Mouse (Mus musculus) gastrocnemius, adult 2 months (tissue): Measurements from ENCODE around the gene Csrp3. TPM values are rescaled to one million over a fixed set of nuclear protein-coding genes. Genes with fewer than 3 reads are reported as not detected.

Experiments used
- DNase-seq: peaks from one replicate; pipeline ENCODE4 v3.0.0; 2022
- H3K27ac ChIP-seq: fragments of 200-600 bp; 2 replicates; pipeline ENCODE4 v1.8.1; 2022; ENCODE audit warnings: mild to moderate bottlenecking
- H3K4me3 ChIP-seq: fragments of 200-600 bp; 2 replicates; pipeline ENCODE4 v1.8.1; 2022; ENCODE audit warnings: mild to moderate bottlenecking, moderate library complexity
- CTCF ChIP-seq: fragments of 200-600 bp; IDR thresholded peaks from 2 replicates; pipeline ENCODE4 v1.8.1; 2022; ENCODE audit warnings: antibody characterized with exemption, mild to moderate bottlenecking, moderate library complexity
- intact Hi-C: fragments of 180-260 bp; cut with DNase I; formaldehyde crosslinking; loops from one replicate; pipeline ENCODE4 v1.15.1; 2025
- long read RNA-seq, 2 experiments: library from polyadenylated mRNA; stranded (forward); transcript quantifications; one replicate each; pipeline ENCODE4 v2.0.0; 2021
- total RNA-seq, 2 experiments: library from RNA; stranded (reverse); gene quantifications; 2 replicates each; pipeline ENCODE4 v1.2.3; 2021

Gene Csrp3
- 100 to 1,000 TPM in 1 of 2 experiments, 10 to 100 TPM in 1; 77.1 to 238 TPM for total RNA-seq
- long read RNA-seq, experiment 1, transcript Csrp3-201 (6 exons, 877 nt) = major isoform, 135 of 150 reads
- long read RNA-seq, experiment 1, partial matches to known transcripts = 11 of 150 reads
- long read RNA-seq, experiment 1, other reads (novel, unspliced or antisense) = 4 of 150 reads
- long read RNA-seq, experiment 2, transcript Csrp3-201 (6 exons, 877 nt) = major isoform, 78 of 85 reads
- long read RNA-seq, experiment 2, partial matches to known transcripts = 5 of 85 reads
- long read RNA-seq, experiment 2, other reads (novel, unspliced or antisense) = 2 of 85 reads

GRCm38 (mm10) chr7:48847820-48848650 lies at the start of gene Csrp3:
TSS of gene Csrp3 (minus strand) at chr7:48848033.
- TF ChIP-seq CTCF = no peak
- DNase-seq = no peak
- H3K4me3 ChIP-seq = peak within 1 kb of the TSS; percentile 53
- intact Hi-C loops = no loop called here
- peak within 1 kb of the TSS; percentile 72 for H3K27ac ChIP-seq

- Histone ChIP-seq H3K4me3 (no peak overlapping the region), H3K27ac (no peak overlapping the region)
- no peak for TF ChIP-seq CTCF
- DNase-seq = no peak
- intact Hi-C loops = no loop called here
These were observed 48.2 kb upstream of the Csrp3 start for GRCm38 (mm10) chr7:48896051-48896450.

- no peak for TF ChIP-seq CTCF
- DNase-seq = no peak
- intact Hi-C loops = no loop called here
- H3K4me3 ChIP-seq = no peak overlapping the region
- no peak overlapping the region for H3K27ac ChIP-seq
These were observed 47.6 kb upstream of the Csrp3 start for GRCm38 (mm10) chr7:48895475-48895874.

- Histone ChIP-seq H3K4me3 (no peak overlapping the region), H3K27ac (no peak overlapping the region)
- no peak for DNase-seq
- intact Hi-C loops = loop anchor here (1.0 kb wide), 1 partner anchor 227 kb away; no protein-coding TSS in a partner anchor
- TF ChIP-seq CTCF = no peak
These were observed 46.9 kb upstream of the Csrp3 start for GRCm38 (mm10) chr7:48894763-48895162.

- DNase-seq = peak; percentile 55
- intact Hi-C loops = loop anchor here (1.0 kb wide), 1 partner anchor 227 kb away; no protein-coding TSS in a partner anchor
- no peak overlapping the region for H3K4me3 ChIP-seq
- TF ChIP-seq CTCF = peak; percentile 98
- no peak overlapping the region for H3K27ac ChIP-seq
These were observed 46.3 kb upstream of the Csrp3 start for GRCm38 (mm10) chr7:48894152-48894551.

- Histone ChIP-seq H3K4me3 (no peak overlapping the region), H3K27ac (no peak overlapping the region)
- intact Hi-C loops = no loop called here
- no peak for TF ChIP-seq CTCF
- no peak for DNase-seq
These were observed 45.3 kb upstream of the Csrp3 start for GRCm38 (mm10) chr7:48893093-48893492.

- no peak for DNase-seq
- H3K4me3 ChIP-seq = no peak overlapping the region
- TF ChIP-seq CTCF = no peak
- intact Hi-C loops = no loop called here
- H3K27ac ChIP-seq = no peak overlapping the region
These were observed 43.2 kb upstream of the Csrp3 start for GRCm38 (mm10) chr7:48891029-48891428.

GRCm38 (mm10) chr7:48888751-48889150 lies 40.9 kb upstream of the Csrp3 start:
- Histone ChIP-seq H3K27ac (no peak overlapping the region), H3K4me3 (no peak overlapping the region)
- no peak for TF ChIP-seq CTCF
- intact Hi-C loops = no loop called here
- DNase-seq = no peak

- no peak for DNase-seq
- TF ChIP-seq CTCF = no peak
- no peak overlapping the region for H3K4me3 ChIP-seq
- intact Hi-C loops = no loop called here
- H3K27ac ChIP-seq = no peak overlapping the region
These were observed 40.1 kb upstream of the Csrp3 start for GRCm38 (mm10) chr7:48887973-48888372.

- intact Hi-C loops = no loop called here
- H3K4me3 ChIP-seq = no peak overlapping the region
- no peak overlapping the region for H3K27ac ChIP-seq
- TF ChIP-seq CTCF = no peak
- DNase-seq = no peak
These were observed 36.4 kb upstream of the Csrp3 start for GRCm38 (mm10) chr7:48884266-48884611.

GRCm38 (mm10) chr7:48883525-48884265 lies 35.9 kb upstream of the Csrp3 start:
- intact Hi-C loops = no loop called here
- TF ChIP-seq CTCF = no peak
- no peak overlapping the region for H3K4me3 ChIP-seq
- DNase-seq = no peak
- H3K27ac ChIP-seq = no peak overlapping the region

GRCm38 (mm10) chr7:48881971-48882609 lies 34.3 kb upstream of the Csrp3 start:
- peak; percentile 19 for DNase-seq
- Histone ChIP-seq H3K4me3 (peak overlapping the region; percentile 89), H3K27ac (no peak overlapping the region)
- intact Hi-C loops = no loop called here
- TF ChIP-seq CTCF = no peak
